Mouse (Mus musculus) right cerebral cortex, adult 18-20 months (tissue): ENCODE measurements at regions not wholly inside any gene's neighbourhood (a gene's known extent, or its start where the extent isn't known, plus 50 kb on each side); places are given as distances from the start of the nearest gene placed in this dataset.

Experiments
- DNase-seq: peaks from one replicate; pipeline ENCODE4 v3.0.0; 2022; ENCODE audit warnings: mixed read lengths

GRCm38 (mm10) chr9:61554611-61555010, 182.4 kb downstream of the Tle3 start:
- peak; percentile 33 for DNase-seq

- no peak for DNase-seq
Measured at GRCm38 (mm10) chr9:61553626-61554025, 181.5 kb downstream of the Tle3 start.

- DNase-seq: no peak
Measured at GRCm38 (mm10) chr9:61551361-61551760, 179.2 kb downstream of the Tle3 start.

- no peak for DNase-seq
Measured at GRCm38 (mm10) chr9:61550326-61550725, 178.2 kb downstream of the Tle3 start.

GRCm38 (mm10) chr9:61549692-61550241, 177.6 kb downstream of the Tle3 start:
- peak; percentile 44 for DNase-seq

- no peak for DNase-seq
Measured at GRCm38 (mm10) chr9:61537316-61538189, 165.4 kb downstream of the Tle3 start.

- DNase-seq: no peak
Measured at GRCm38 (mm10) chr9:61533237-61533636, 161.1 kb downstream of the Tle3 start.

- DNase-seq: peak; percentile 45
Measured at GRCm38 (mm10) chr9:61530263-61531045, 158.3 kb downstream of the Tle3 start.

GRCm38 (mm10) chr9:61528286-61528865, 156.2 kb downstream of the Tle3 start:
- DNase-seq: no peak

- DNase-seq: no peak
Measured at GRCm38 (mm10) chr9:61527491-61528056, 155.4 kb downstream of the Tle3 start.

- DNase-seq: no peak
Measured at GRCm38 (mm10) chr9:61520136-61520535, 148.0 kb downstream of the Tle3 start.

- DNase-seq: peak; percentile 70
Measured at GRCm38 (mm10) chr9:61517906-61518305, 145.7 kb downstream of the Tle3 start.

- DNase-seq: no peak
Measured at GRCm38 (mm10) chr9:61511436-61511835, 139.3 kb downstream of the Tle3 start.

GRCm38 (mm10) chr9:61510217-61510893, 138.2 kb downstream of the Tle3 start:
- no peak for DNase-seq

GRCm38 (mm10) chr9:61509591-61510191, 137.5 kb downstream of the Tle3 start:
- no peak for DNase-seq

GRCm38 (mm10) chr9:61509091-61509490, 136.9 kb downstream of the Tle3 start:
- no peak for DNase-seq

GRCm38 (mm10) chr9:61500851-61501250, 128.7 kb downstream of the Tle3 start:
- DNase-seq: no peak

- DNase-seq: no peak
Measured at GRCm38 (mm10) chr9:61492896-61493295, 120.7 kb downstream of the Tle3 start.

- DNase-seq: no peak
Measured at GRCm38 (mm10) chr9:61491131-61491712, 119.1 kb downstream of the Tle3 start.

GRCm38 (mm10) chr9:61489983-61490382, 117.8 kb downstream of the Tle3 start:
- DNase-seq: no peak

- DNase-seq: no peak
Measured at GRCm38 (mm10) chr9:61489147-61489546, 117.0 kb downstream of the Tle3 start.
